Mouse (Mus musculus): ENCODE measurements around the gene Trim17.
A peak's percentile ranks its signal among the peaks of the same experiment; 100 is the strongest.
"Not testable (repeated sequence)": the region's sequence is repeated elsewhere in the genome, so short reads cannot be mapped to it uniquely, and the experiment has no call there.

Gene Trim17

GRCm38 (mm10) chr11:58947798-58948528 lies 6.5 kb upstream of the Trim17 start:
- peak; percentile 54 for DNase-seq (ENCODE audit: low read depth, low spot score)

DNA sequence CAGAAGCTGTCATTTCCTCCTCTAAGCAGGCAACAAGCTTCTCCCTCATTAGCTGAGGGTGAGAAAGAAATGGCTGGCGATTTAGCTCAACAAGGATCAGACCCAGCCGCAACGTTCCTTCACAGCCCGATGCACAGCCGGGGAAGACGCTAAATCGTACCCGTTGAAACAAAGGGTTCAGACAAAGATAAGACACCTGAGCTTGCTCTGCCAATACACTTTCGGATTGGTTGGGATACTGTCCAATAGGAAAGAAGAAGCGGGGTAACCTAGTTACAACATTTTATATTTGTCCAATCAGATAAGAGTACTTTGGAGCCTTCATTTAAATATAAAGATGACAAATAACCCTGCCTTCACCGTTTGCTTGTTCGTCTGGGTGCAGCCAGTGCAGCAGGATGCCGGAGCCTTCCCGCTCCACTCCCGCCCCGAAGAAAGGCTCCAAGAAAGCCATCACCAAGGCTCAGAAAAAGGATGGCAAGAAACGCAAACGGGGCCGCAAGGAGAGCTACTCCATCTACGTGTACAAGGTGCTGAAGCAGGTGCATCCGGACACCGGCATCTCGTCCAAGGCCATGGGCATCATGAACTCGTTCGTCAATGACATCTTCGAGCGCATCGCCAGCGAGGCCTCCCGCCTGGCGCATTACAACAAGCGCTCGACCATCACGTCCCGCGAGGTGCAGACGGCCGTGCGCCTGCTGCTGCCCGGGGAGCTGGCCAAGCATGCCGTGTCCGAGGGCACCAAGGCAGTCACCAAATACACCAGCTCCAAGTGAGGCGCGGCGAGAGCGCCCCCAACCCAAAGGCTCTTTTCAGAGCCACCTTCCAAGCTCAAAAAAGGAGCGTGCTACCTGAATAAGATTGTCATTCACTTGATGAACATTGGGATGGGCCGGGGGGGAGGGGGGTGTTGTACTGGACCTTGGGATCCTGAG lies 5.7 kb upstream of the Trim17 start, which contains the start of gene Hist3h2ba:
TSS of gene Hist3h2ba (plus strand) at position 379 of the 938 bp plus-strand sequence.
- peak; percentile 90 for DNase-seq (ENCODE audit: low read depth, low spot score)

DNA sequence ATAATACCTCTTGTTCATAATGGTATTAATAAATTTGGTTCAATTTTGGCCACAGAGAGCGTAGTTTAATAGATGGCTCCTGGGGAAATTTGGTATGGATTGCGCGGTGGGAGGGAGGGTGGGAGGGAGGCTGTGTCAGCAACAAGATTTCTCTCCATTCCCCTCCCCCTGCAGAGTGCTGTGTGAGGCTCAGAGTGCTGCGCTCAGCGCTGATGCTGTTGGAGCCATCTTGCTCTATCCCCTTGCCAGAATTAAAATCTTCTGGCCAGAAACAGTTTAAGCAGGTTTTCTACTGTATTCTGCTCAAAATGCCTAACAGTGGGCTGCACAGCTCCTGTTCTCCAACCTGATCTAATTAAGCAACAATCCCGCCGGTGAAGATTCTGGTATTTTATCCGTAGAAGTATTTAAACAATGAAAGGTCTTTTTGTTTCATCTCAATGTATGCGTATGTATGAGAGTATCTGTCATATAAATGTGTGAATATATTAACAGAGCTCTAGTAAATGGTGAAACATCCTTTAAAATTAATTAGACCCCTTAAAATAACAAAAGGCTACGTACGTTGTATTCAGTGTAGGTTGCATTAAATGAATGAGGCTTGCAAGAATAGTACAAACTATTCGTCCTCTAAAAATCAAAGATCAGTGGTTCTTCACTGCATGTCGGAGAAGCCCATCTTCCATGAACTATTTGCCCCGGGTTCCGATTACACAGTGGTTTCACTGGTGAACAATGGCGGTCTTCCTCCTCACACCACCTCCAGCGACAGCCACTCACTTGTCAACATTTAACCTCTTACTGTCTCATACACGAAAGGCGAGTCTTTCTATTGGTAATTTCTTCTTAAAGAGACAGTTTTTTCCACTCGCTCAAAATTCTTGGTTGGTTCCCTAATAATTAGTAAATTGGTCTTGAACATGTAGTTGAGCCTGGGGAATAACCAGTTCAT lies 4.7 kb upstream of the Trim17 start:
- no peak for DNase-seq (ENCODE audit: low read depth, low spot score)

- DNase-seq (ENCODE audit: low read depth, low spot score), result no peak
These were observed 3.3 kb upstream of the Trim17 start for GRCm38 (mm10) chr11:58951210-58951609.

DNA sequence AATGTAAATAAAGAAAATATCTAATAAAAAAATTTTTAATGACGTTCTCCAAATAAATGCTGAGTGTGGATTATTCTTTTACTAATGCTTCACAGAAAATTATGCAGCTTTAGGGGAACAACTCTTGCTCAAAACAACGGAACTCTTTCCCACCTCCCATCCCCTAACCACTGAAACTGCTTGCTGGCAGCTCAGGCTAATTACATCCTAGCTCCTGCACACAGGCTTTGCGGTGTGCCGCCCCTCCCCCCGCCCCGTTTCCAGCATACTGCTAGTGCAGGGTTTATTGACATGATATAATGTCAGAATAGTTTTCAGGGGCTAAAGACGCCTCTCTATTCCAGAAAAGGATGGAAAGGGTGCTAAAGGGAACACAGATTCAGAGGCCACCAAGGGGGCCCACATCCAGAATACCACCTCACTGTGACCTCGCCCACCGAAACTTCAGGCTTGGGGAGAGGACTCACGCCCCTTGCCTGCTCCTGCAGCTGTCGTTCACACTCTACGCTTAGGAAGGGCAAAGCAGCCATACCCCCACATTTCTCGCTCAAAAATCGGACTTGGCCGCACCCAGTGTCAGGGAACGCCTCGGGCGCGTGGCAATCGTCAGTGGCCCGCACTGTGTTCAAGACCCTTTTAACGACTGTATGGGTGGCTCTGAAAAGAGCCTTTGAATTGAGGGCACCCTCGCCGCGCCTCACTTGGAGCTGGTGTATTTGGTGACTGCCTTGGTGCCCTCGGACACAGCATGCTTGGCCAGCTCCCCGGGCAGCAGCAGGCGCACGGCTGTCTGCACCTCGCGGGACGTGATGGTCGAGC lies 925 bp upstream of the Trim17 start:
- DNase-seq (ENCODE audit: low read depth, low spot score), result peak; percentile 76

DNA sequence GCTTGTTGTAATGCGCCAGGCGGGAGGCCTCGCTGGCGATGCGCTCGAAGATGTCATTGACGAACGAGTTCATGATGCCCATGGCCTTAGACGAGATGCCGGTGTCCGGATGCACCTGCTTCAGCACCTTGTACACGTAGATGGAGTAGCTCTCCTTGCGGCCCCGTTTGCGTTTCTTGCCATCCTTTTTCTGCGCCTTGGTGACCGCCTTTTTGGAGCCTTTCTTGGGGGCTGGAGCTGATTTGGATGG lies 390 bp upstream of the Trim17 start:
- not testable (repeated sequence) for DNase-seq (ENCODE audit: low read depth, low spot score)

GRCm38 (mm10) chr11:58955143-58955867 lies 820 bp downstream of the Trim17 start:
- DNase-seq (ENCODE audit: low read depth, low spot score), result peak; percentile 25

DNA sequence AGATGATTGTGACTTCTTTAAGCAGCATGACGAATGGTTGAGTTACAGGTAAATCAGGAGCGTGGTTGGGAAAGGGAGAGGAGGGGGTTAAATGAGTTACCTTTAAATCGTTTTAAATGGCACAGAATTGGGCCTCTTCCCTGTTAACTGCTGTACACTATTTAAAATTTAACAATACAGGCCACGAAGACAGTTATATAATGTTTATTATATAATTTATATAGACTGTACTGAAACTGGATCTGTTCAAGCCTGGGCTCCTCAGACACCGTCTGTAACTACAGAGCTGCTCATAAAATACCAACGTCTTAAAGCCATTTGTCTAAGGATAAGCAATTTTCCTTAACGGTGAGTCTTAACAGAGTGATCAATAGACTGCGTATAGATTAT lies 1.4 kb downstream of the Trim17 start:
- DNase-seq (ENCODE audit: low read depth, low spot score), result no peak

GRCm38 (mm10) chr11:58957226-58957914 lies 2.9 kb downstream of the Trim17 start:
- no peak for DNase-seq (ENCODE audit: low read depth, low spot score)

DNA sequence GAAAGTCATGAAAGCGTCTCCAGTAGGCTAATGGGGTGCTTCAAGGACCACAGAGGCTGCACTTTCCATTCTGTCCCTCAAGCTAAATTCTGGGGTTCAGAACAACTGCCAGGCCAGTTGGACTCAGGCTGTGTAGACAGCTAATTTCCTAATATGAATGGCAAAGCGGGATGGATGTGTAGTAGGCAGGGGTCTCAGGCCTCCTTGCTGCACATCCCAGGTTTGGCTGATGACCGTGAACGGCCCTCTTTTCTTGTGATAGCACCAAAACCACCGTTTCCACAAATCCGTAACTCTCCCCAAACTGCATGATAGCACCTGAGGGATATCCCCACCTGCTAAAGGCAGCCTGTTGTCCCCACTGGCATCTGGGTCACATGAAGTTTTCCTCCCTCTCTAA lies 4.1 kb downstream of the Trim17 start:
- no peak for DNase-seq (ENCODE audit: low read depth, low spot score)

DNA sequence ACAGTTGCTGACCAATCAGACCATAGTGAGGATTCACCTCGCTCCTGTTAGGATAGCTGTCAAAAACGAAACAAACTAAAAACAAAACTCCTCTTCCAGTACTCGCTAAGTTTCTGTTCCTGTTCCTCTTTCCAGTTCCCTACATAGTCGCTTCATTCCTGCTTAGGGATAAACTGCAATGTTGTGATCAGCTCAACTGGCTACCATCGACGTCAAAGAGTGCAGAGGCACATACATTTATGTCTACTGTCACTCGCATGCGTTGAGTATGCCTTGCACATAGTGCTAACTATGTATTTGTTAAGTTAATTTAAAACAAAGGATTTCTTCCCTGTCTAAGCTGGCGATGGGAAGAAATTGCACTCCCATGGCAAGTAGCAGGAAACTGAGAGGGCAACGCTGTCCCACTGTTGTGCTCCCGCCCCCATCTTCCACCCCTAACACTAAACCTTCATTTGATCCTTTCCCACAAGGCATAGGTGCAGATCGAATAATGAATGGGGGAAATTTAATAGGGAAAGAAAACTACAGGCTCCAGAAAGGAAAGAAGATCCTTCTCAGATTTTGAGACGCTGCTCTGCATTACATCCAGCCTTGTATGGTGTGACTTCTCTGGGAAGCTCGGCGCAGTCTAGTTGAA lies 4.8 kb downstream of the Trim17 start:
- no peak for DNase-seq (ENCODE audit: low read depth, low spot score)

DNA sequence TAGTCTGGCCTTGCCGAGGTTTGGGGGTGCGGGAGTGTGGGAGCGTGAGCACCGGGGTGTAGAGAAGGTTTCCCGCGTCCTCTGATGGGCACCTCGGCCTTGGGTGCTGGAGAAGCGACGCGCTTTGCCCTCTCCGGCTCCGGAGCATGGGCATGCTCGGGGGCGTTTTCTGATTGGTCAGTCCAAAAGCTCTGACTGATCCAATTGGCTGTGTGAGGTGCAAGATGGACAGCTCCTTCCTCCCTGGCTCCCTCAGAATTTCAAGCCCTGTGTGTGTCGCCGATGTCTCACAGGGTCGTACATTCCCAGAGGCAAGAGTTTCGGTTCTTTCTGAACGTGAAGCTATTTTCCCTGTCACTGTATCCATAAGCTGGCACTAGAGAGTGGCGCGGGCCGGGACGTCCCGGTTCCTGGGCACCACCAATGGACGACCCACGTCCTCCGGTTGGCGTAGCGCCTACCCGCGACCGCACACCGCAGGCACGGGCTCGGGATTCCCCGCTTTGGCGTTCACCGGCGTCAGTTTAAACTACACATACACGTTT lies 5.5 kb downstream of the Trim17 start:
- peak; percentile 91 for DNase-seq (ENCODE audit: low read depth, low spot score)

DNA sequence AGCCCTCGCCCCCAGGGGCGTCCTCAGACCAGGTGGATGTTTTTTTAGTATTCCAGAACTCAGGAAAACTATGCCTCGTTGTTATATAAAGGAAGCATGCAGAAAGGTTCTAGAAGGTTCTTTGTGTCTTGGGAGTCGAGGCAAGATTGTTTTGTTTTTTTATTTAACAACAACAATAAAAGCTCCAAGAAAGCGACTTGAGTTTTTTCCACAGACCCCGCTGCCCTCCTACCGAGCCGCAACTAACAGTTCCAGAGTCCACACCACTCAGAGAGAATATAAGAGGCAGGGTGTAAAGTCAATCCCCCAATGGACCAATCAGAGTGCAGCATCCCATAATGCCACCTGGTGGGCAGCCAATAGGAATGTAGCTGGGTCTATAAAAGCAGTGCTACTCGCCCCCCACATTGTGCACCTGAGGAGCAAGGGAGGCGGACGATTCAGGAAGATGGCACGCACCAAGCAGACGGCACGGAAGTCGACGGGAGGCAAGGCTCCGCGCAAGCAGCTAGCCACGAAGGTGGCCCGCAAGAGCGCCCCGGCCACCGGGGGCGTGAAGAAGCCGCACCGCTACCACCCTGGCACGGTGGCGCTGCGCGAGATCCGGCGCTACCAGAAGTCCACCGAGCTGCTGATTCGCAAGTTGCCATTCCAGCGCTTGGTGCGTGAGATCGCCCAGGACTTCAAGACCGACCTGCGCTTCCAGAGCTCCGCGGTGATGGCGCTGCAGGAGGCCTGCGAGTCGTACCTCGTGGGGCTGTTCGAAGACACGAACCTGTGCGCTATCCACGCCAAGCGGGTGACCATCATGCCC lies 7.1 kb downstream of the Trim17 start:
- no peak for DNase-seq (ENCODE audit: low read depth, low spot score)

DNA sequence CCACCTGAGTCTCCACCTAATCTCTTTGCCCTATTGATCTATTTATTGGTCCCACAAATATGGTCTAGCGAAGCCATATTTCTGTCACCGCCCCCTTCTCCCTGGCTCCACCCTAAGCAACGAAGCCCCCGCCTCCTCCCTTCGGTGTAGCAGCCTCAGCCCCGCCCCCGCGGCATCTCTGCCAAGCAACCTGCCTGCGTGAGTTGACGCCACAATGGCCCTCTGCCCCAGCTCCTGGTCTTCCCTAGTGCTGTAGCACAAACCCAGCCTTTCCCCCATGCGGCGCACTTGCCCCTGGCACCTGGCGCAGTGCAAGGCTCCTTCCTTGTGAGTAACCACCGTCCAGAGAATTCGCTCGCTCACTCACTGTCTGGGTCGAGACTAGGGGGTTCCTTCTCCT lies 9.1 kb downstream of the Trim17 start:
- DNase-seq (ENCODE audit: low read depth, low spot score), result peak; percentile 38

- DNase-seq (ENCODE audit: low read depth, low spot score), result no peak
These were observed 9.7 kb downstream of the Trim17 start for GRCm38 (mm10) chr11:58964216-58964615.

GRCm38 (mm10) chr11:58965001-58965760 lies 10.7 kb downstream of the Trim17 start:
- no peak for DNase-seq (ENCODE audit: low read depth, low spot score)

GRCm38 (mm10) chr11:58967346-58967745 lies 12.9 kb downstream of the Trim17 start:
- DNase-seq (ENCODE audit: low read depth, low spot score), result peak; percentile 53

All from CD4-positive helper T cell, adult 2 months (primary cell).